Mouse (Mus musculus) neural tube, embryonic 11.5 days (tissue): ENCODE data around the gene Ttc1. TPM values are rescaled to one million over a fixed set of nuclear protein-coding genes. Genes with fewer than 3 reads are reported as not detected.

Experiments used
- ATAC-seq: fragments of 200-750 bp; cut with Nextera tagmentation; 2 replicates; pipeline ENCODE4 v1.8.0; 2017; ENCODE audit warnings: moderate number of reproducible peaks, mild to moderate bottlenecking, moderate TSS enrichment, moderate library complexity; ENCODE audit not compliant: insufficient read depth, low FRiP score, low TSS enrichment
- DNase-seq: peaks from one replicate; pipeline ENCODE4 v3.0.0-alpha.2; 2015; ENCODE audit warnings: low spot score
- H3K27ac ChIP-seq: fragments of 300-500 bp; sonication (generic); 2 replicates; pipeline ENCODE4 v1.5.1; 2014; ENCODE audit warnings: low read depth, mild to moderate bottlenecking, low read length
- H3K27me3 ChIP-seq: fragments of 300-500 bp; sonication (generic); 2 replicates; pipeline ENCODE4 v1.6.1; 2014; ENCODE audit warnings: mild to moderate bottlenecking, low read length, mixed read lengths; ENCODE audit not compliant: control insufficient read depth, insufficient read depth
- H3K36me3 ChIP-seq: fragments of 300-500 bp; sonication (generic); 2 replicates; pipeline ENCODE4 v1.6.1; 2014; ENCODE audit warnings: mild to moderate bottlenecking, low read length, moderate library complexity, mixed read lengths; ENCODE audit not compliant: control insufficient read depth, insufficient read depth
- H3K4me1 ChIP-seq: fragments of 300-500 bp; sonication (generic); 2 replicates; pipeline ENCODE4 v1.6.1; 2014; ENCODE audit warnings: low read length, mixed read lengths; ENCODE audit not compliant: control insufficient read depth, insufficient read depth
- H3K4me2 ChIP-seq: fragments of 300-500 bp; sonication (generic); 2 replicates; pipeline ENCODE4 v1.6.1; 2014; ENCODE audit warnings: low read depth, mild to moderate bottlenecking, moderate library complexity
- H3K4me3 ChIP-seq: fragments of 300-500 bp; sonication (generic); 2 replicates; pipeline ENCODE4 v1.5.1; 2014; ENCODE audit warnings: low read depth, low read length
- H3K9ac ChIP-seq: fragments of 300-500 bp; sonication (generic); 2 replicates; pipeline ENCODE4 v1.6.1; 2014; ENCODE audit warnings: mild to moderate bottlenecking, low read length
- H3K9me3 ChIP-seq: fragments of 300-500 bp; sonication (generic); 2 replicates; pipeline ENCODE4 v1.6.1; 2016; ENCODE audit warnings: low read length; ENCODE audit not compliant: control insufficient read depth
- WGBS: fragments of 180-500 bp; shearing (Covaris S2); extraction: QIAGEN DNeasy Blood & Tissue Kit; methylation state at CpG from one replicate; pipeline ENCODE4 v1.1.7; 2014; 5-methylcytosine and 5-hydroxymethylcytosine counted together
- polyA plus RNA-seq: library from polyadenylated mRNA; unstranded; fragments of >200 nt; fragmentation: Nextera tagmentation; extraction: Ambion mirVana; gene quantifications from 2 replicates; pipeline ENCODE4 v1.2.1, GENCODE M21; 2014

Gene Ttc1
- polyA plus RNA-seq, 1 experiment from 2014 or later: 89.2 TPM

GRCm38 (mm10) chr11:43688850-43689249 lies 59.0 kb downstream of the Ttc1 start:
- no peak for DNase-seq
- no peak overlapping the region for H3K4me3 ChIP-seq
- H3K27me3 ChIP-seq: no peaks in the 10 kb centered on the region
- H3K9me3 ChIP-seq: no peaks in the 10 kb centered on the region
- H3K4me1 ChIP-seq: peaks cover under 1% of the 10 kb centered on the region; the same call in 1 of the 2 replicates
- no peak overlapping the region for H3K9ac ChIP-seq
- no peaks in the 10 kb centered on the region for H3K36me3 ChIP-seq
- no peak overlapping the region for H3K4me2 ChIP-seq
- no peak overlapping the region for H3K27ac ChIP-seq
- no peak for ATAC-seq
- WGBS: 91% methylated on average over 1 of the region's 1 CpGs

- peak overlapping the region; percentile 94 for H3K9ac ChIP-seq
- peak; percentile 29; the same call in 1 of the 2 replicates for ATAC-seq
- under 1% methylated on average over 70 of the region's 72 CpGs for WGBS
Observed at GRCm38 (mm10) chr11:43682415-43683217, 65.2 kb downstream of the Ttc1 start.

GRCm38 (mm10) chr11:43681472-43682414 lies 66.1 kb downstream of the Ttc1 start, which contains the start of gene Pwwp2a:
Gene Pwwp2a, plus strand, starts transcription at chr11:43681998.
- Histone ChIP-seq H3K27me3 (no peaks in the 10 kb centered on the region), H3K4me2 (peak within 1 kb of the TSS; percentile 68), H3K4me1 (peaks cover 7% of the 10 kb centered on the region; the same call in 1 of the 2 replicates), H3K4me3 (peak within 1 kb of the TSS; percentile 93), H3K27ac (peak within 1 kb of the TSS; percentile 89), H3K36me3 (no peaks in the 10 kb centered on the region), H3K9ac (peak within 1 kb of the TSS; percentile 94), H3K9me3 (no peaks in the 10 kb centered on the region)
- ATAC-seq: peak; percentile 99
- WGBS: under 1% methylated on average over 50 of the region's 87 CpGs
- DNase-seq: peak; percentile 99

More at GRCm38 (mm10) chr11:43682415-43683217, 65.2 kb downstream of the Ttc1 start:
- Histone ChIP-seq H3K36me3 (no peaks in the 10 kb centered on the region), H3K27ac (peak overlapping the region; percentile 89), H3K9me3 (no peaks in the 10 kb centered on the region), H3K4me3 (peak overlapping the region; percentile 93), H3K27me3 (no peaks in the 10 kb centered on the region), H3K4me2 (peak overlapping the region; percentile 68), H3K4me1 (peaks cover 7% of the 10 kb centered on the region; the same call in 1 of the 2 replicates)
- DNase-seq: peak; percentile 63

Other genes with a start within 250 kb of the Ttc1 start
- 44.0 and 45.2 TPM in 2 replicates for gene Ccnjl, start 219.2 kb downstream of the Ttc1 start, polyA plus RNA-seq
- 10.2 and 12.5 TPM in 2 replicates for gene 4933415A04Rik, start 161.0 kb downstream of the Ttc1 start, polyA plus RNA-seq
- not detected in 2 replicates for gene Fabp6, start 146.5 kb downstream of the Ttc1 start, polyA plus RNA-seq
- 38.4 and 49.1 TPM in 2 replicates for gene Pwwp2a, start 66.0 kb downstream of the Ttc1 start, polyA plus RNA-seq
- 0.31 and 0.37 TPM in 2 replicates for gene Adra1b, start 153.2 kb upstream of the Ttc1 start, polyA plus RNA-seq